15 mouse cellular contexts compared by ENCODE assay signal in genomic region chr5:53025276-53025973, GRCm38 (mm10). TPM values are rescaled to one million over a fixed set of nuclear protein-coding genes. Genes with fewer than 3 reads are reported as not detected.
DNase-seq lines count a peak whose midpoint lies in the region; ATAC-seq and TF ChIP-seq lines count a peak whose summit lies in the region.
"Had no signal": no experiment of that assay in that cellular context is flagged by ENCODE, and none has a peak within 500 bp of the region (broad histone marks: within the 10 kb centered on the region; RNA-seq: fewer than 3 reads in every experiment).

No protein-coding gene starts in this region.

- H3K9ac ChIP-seq in heart, postnatal 0 days (replicated peaks; ENCODE audit: low read depth, low read length), result no peak overlapping the region
- H3K9ac ChIP-seq in heart, embryonic 12.5 days, result no peak overlapping the region
- no peak overlapping the region for H3K9ac ChIP-seq in liver, adult 2 months (ENCODE audit: low read depth, low read length)
- H3K9ac ChIP-seq in liver, embryonic 12.5 days, result no peak overlapping the region
- no peak overlapping the region for H3K9ac ChIP-seq in midbrain, embryonic 16.5 days (ENCODE audit: low read depth, low read length)

- no peaks in the 10 kb centered on the region for H3K36me3 ChIP-seq in heart, postnatal 0 days (replicated peaks; ENCODE audit: control insufficient read depth, insufficient read depth, low read length)
- H3K36me3 ChIP-seq in heart, embryonic 12.5 days, result no peaks in the 10 kb centered on the region
- no peaks in the 10 kb centered on the region for H3K36me3 ChIP-seq in liver, adult 2 months (ENCODE audit: control insufficient read depth, insufficient read depth, low read length)
- no peaks in the 10 kb centered on the region for H3K36me3 ChIP-seq in liver, embryonic 12.5 days
- H3K36me3 ChIP-seq in midbrain, embryonic 16.5 days (ENCODE audit: control insufficient read depth, insufficient read depth, low read length), result no peaks in the 10 kb centered on the region

- no peak for TF ChIP-seq CTCF in heart, postnatal 0 days (IDR thresholded peaks at IDR 0.05; ENCODE audit: low read depth)
- TF ChIP-seq CTCF in liver, adult 2 months (IDR thresholded peaks at IDR 0.05; ENCODE audit: low read depth, low read length), result no peak
- no peak for TF ChIP-seq CTCF in left cerebral cortex, adult 2 months (IDR thresholded peaks at IDR 0.05)

- no peak for ATAC-seq in heart, postnatal 0 days (ENCODE audit: insufficient read depth, low read depth)
- no peak for ATAC-seq in heart, embryonic 12.5 days (ENCODE audit: insufficient number of reproducible peaks, low FRiP score)
- no peak for ATAC-seq in liver, embryonic 12.5 days
- ATAC-seq in midbrain, embryonic 16.5 days, result no peak
- ATAC-seq: CD4-positive, CD25-positive, alpha-beta regulatory T cell, adult 4 months; forebrain, embryonic 14.5 days had no signal

- H3K4me2 ChIP-seq in heart, postnatal 0 days (ENCODE audit: low read depth, low read length), result no peak overlapping the region
- H3K4me2 ChIP-seq in heart, embryonic 12.5 days, result no peak overlapping the region
- no peak overlapping the region for H3K4me2 ChIP-seq in liver, embryonic 12.5 days
- H3K4me2 ChIP-seq in midbrain, embryonic 16.5 days (ENCODE audit: low read length), result no peak overlapping the region
- H3K4me2 ChIP-seq: liver, embryonic 11.5 days had no signal

- 73% methylated on average over 8 of the region's 8 CpGs for WGBS in heart, postnatal 0 days
- 75% methylated on average over 8 of the region's 8 CpGs for whole genome bisulfite sequencing in heart, embryonic 12.5 days
- WGBS in liver, adult 2 months, result 26% methylated on average over 8 of the region's 8 CpGs
- WGBS in liver, embryonic 12.5 days (ENCODE audit: insufficient replicate concordance), result 71% methylated on average over 8 of the region's 8 CpGs
- 88% methylated on average over 8 of the region's 8 CpGs for WGBS in midbrain, embryonic 16.5 days

- no peak overlapping the region for H3K27ac ChIP-seq in heart, postnatal 0 days (ENCODE audit: low read depth)
- H3K27ac ChIP-seq in heart, embryonic 12.5 days (ENCODE audit: poor library complexity, severe bottlenecking), result no peak overlapping the region
- no peak overlapping the region for H3K27ac ChIP-seq in liver, adult 2 months (replicated peaks; ENCODE audit: insufficient read depth, low read depth, low read length)
- no peak overlapping the region for H3K27ac ChIP-seq in liver, embryonic 12.5 days
- no peak overlapping the region for H3K27ac ChIP-seq in midbrain, embryonic 16.5 days (ENCODE audit: low read length)
- H3K27ac ChIP-seq in left cerebral cortex, adult 2 months, result no peak overlapping the region

- no peak for TF ChIP-seq POLR2A in liver, adult 2 months (IDR thresholded peaks at IDR 0.05; ENCODE audit: extremely low read depth, insufficient read depth, low read length)

- no peak for TF ChIP-seq EP300 in heart, postnatal 0 days (IDR thresholded peaks at IDR 0.05; ENCODE audit: low read depth)

- intact Hi-C loops in heart, postnatal 36 days (cut with DNase I), result no loop called here
- intact Hi-C loops in left cerebral cortex, adult 2 months (cut with DNase I), result no loop called here

- no peaks in the 10 kb centered on the region for H3K79me2 ChIP-seq in liver, adult 2 months (ENCODE audit: control insufficient read depth, insufficient read depth, low read length)

- H3K4me1 ChIP-seq in heart, postnatal 0 days (ENCODE audit: control insufficient read depth, insufficient read depth), result no peaks in the 10 kb centered on the region
- H3K4me1 ChIP-seq in heart, embryonic 12.5 days (replicated peaks), result no peaks in the 10 kb centered on the region; the same call in 1 of the 2 replicates
- H3K4me1 ChIP-seq in liver, adult 2 months (ENCODE audit: control insufficient read depth, insufficient read depth, low read length), result peaks cover 11% of the 10 kb centered on the region
- H3K4me1 ChIP-seq in liver, embryonic 12.5 days, result no peaks in the 10 kb centered on the region
- no peaks in the 10 kb centered on the region for H3K4me1 ChIP-seq in midbrain, embryonic 16.5 days (ENCODE audit: control insufficient read depth, insufficient read depth, low read length)

- no peaks in the 10 kb centered on the region for H3K9me3 ChIP-seq in heart, postnatal 0 days (replicated peaks; ENCODE audit: control insufficient read depth, low read length)
- H3K9me3 ChIP-seq in heart, embryonic 12.5 days (replicated peaks), result 0 out of 2 replicates have a peak, but pooled peaks cover 4% of the 10 kb centered on the region
- no peaks in the 10 kb centered on the region for H3K9me3 ChIP-seq in liver, embryonic 12.5 days (replicated peaks)
- H3K9me3 ChIP-seq in midbrain, embryonic 16.5 days (replicated peaks; ENCODE audit: control insufficient read depth, low read length, poor library complexity, severe bottlenecking), result no peaks in the 10 kb centered on the region

- H3K27me3 ChIP-seq in heart, postnatal 0 days (ENCODE audit: control insufficient read depth, insufficient read depth, low read length), result no peaks in the 10 kb centered on the region
- H3K27me3 ChIP-seq in heart, embryonic 12.5 days (replicated peaks), result no peaks in the 10 kb centered on the region
- H3K27me3 ChIP-seq in liver, adult 2 months (ENCODE audit: control insufficient read depth, insufficient read depth, low read length), result no peaks in the 10 kb centered on the region
- H3K27me3 ChIP-seq in liver, embryonic 12.5 days (replicated peaks), result no peaks in the 10 kb centered on the region
- H3K27me3 ChIP-seq in midbrain, embryonic 16.5 days (ENCODE audit: control insufficient read depth, insufficient read depth, low read depth, low read length), result no peaks in the 10 kb centered on the region

- peak; percentile 10 for DNase-seq in heart, postnatal 0 days (ENCODE audit: low spot score)
- peak; percentile 88 for DNase-seq in liver, adult 2 months (ENCODE audit: extremely low read depth, low read depth, low spot score)
- DNase-seq in cerebellum, adult 11-12 months, result peak; percentile 80
- peak; percentile 4 to 10 for DNase-seq in heart, postnatal 36 days
- no peak for DNase-seq in left cerebral cortex, adult 2 months (ENCODE audit: extremely low spot score in 1 of 2, low spot score in 2 of 2)
- DNase-seq: gastrocnemius, postnatal 25 days; thymus, postnatal 25 days had no signal

- H3K4me3 ChIP-seq in heart, postnatal 0 days (ENCODE audit: low read depth, low read length), result no peak overlapping the region
- H3K4me3 ChIP-seq in heart, embryonic 12.5 days, result no peak overlapping the region
- H3K4me3 ChIP-seq in liver, adult 2 months (ENCODE audit: insufficient read depth, low read depth, low read length), result no peak overlapping the region
- no peak overlapping the region for H3K4me3 ChIP-seq in liver, embryonic 12.5 days
- no peak overlapping the region for H3K4me3 ChIP-seq in midbrain, embryonic 16.5 days (ENCODE audit: low read depth, low read length)
- no peak overlapping the region for H3K4me3 ChIP-seq in left cerebral cortex, adult 2 months

RNA-seq across cellular contexts. Expression of gene Slc34a2, which starts 12.5 kb away (rescaled TPM):
- total RNA-seq in heart, postnatal 0 days (2014; rRNA removed; ENCODE audit: low replicate concordance), result 0.19 and 2.9 TPM in 2 replicates
- polyA plus RNA-seq in heart, postnatal 0 days (2015; fragmentation: Nextera tagmentation; extraction: Ambion mirVana), result 0.34 TPM in 1 of 2 replicates, not detected in the other
- polyA plus RNA-seq in heart, embryonic 12.5 days (2016; fragmentation: Nextera tagmentation; extraction: Ambion mirVana), result not detected in 2 replicates
- total RNA-seq in liver, adult 2 months (2014; rRNA removed), result 0.18 and 0.27 TPM in 2 replicates
- polyA plus RNA-seq in liver, adult 2 months (2012; rRNA removed), result 1.4 and 1.7 TPM in 2 replicates
- polyA plus RNA-seq in liver, embryonic 12.5 days (2016; fragmentation: Nextera tagmentation; extraction: Ambion mirVana), result not detected in 2 replicates
- under 1 TPM in 1 of 2 experiments, not detected in 1; 0.05 TPM for total RNA-seq in heart, postnatal 36 days (2021)
- polyA plus RNA-seq in midbrain, embryonic 16.5 days (2015; fragmentation: Nextera tagmentation; extraction: Ambion mirVana), result 0.07 and 0.15 TPM in 2 replicates
- not detected for total RNA-seq in left cerebral cortex, adult 2 months (2021)
- total RNA-seq: gastrocnemius, postnatal 25 days; layer of hippocampus, postnatal 36 days had no signal
- polyA plus RNA-seq: CD4-positive, CD25-positive, alpha-beta regulatory T cell, adult 4 months; embryonic facial prominence, embryonic 11.5 days; forebrain, embryonic 14.5 days had no signal

Comparison
In these comparisons a context has a peak if more than half of its experiments do, and no peak if none do; other contexts are left out.
1. DNase-seq: peak in heart, postnatal 0 days (single experiment), liver, adult 2 months (single experiment), cerebellum, adult 11-12 months (single experiment) and heart, postnatal 36 days (2 of 2); none in left cerebral cortex, adult 2 months (0 of 2).